Mouse (Mus musculus): Measurements from ENCODE around the gene Ica1. TPM values are rescaled to one million over a fixed set of nuclear protein-coding genes. Genes with fewer than 3 reads are reported as not detected.

Gene Ica1
- 13.2 and 14.5 TPM in 2 replicates for polyA plus RNA-seq (2014; fragmentation: Nextera tagmentation; extraction: Ambion mirVana)

GRCm38 (mm10) chr6:8778296-8778649 lies at the start of gene Ica1:
TSS of gene Ica1 (minus strand) at chr6:8778488.
- Histone ChIP-seq H3K36me3 (ENCODE audit: control insufficient read depth, insufficient read depth, low read length) (no peaks in the 10 kb centered on the region), H3K4me2 (peak within 1 kb of the TSS; percentile 89), H3K27me3 (replicated peaks; ENCODE audit: control insufficient read depth, insufficient read depth, low read length) (peaks cover 19% of the 10 kb centered on the region), H3K9me3 (ENCODE audit: control insufficient read depth, low read length) (no peaks in the 10 kb centered on the region), H3K4me3 (ENCODE audit: low read depth, low read length) (peak within 1 kb of the TSS; percentile 70), H3K4me1 (replicated peaks; ENCODE audit: control insufficient read depth, insufficient read depth, low read length) (no peaks in the 10 kb centered on the region), H3K27ac (ENCODE audit: low read depth, low read length) (peak within 1 kb of the TSS; percentile 32; the same call in 1 of the 2 replicates), H3K9ac (ENCODE audit: low read depth, low read length) (peak within 1 kb of the TSS; percentile 55)
- WGBS: 1% methylated on average over 14 of the region's 16 CpGs
- DNase-seq (ENCODE audit: low spot score): no peak
- ATAC-seq (replicated peaks; ENCODE audit: low FRiP score): no peak; the same call in 1 of the 2 replicates

- ATAC-seq (replicated peaks; ENCODE audit: low FRiP score) (no peak), DNase-seq (ENCODE audit: low spot score) (no peak)
- Histone ChIP-seq H3K4me3 (ENCODE audit: low read depth, low read length) (no peak overlapping the region), H3K36me3 (ENCODE audit: control insufficient read depth, insufficient read depth, low read length) (no peaks in the 10 kb centered on the region), H3K9ac (ENCODE audit: low read depth, low read length) (no peak overlapping the region), H3K4me2 (no peak overlapping the region), H3K27ac (ENCODE audit: low read depth, low read length) (no peak overlapping the region), H3K27me3 (replicated peaks; ENCODE audit: control insufficient read depth, insufficient read depth, low read length) (no peaks in the 10 kb centered on the region), H3K9me3 (ENCODE audit: control insufficient read depth, low read length) (no peaks in the 10 kb centered on the region), H3K4me1 (replicated peaks; ENCODE audit: control insufficient read depth, insufficient read depth, low read length) (no peaks in the 10 kb centered on the region)
- WGBS: 61% methylated on average over 2 of the region's 2 CpGs
Observed at GRCm38 (mm10) chr6:8819866-8820265, 41.6 kb upstream of the Ica1 start.

GRCm38 (mm10) chr6:8814332-8815002 lies 36.2 kb upstream of the Ica1 start:
- Histone ChIP-seq H3K27me3 (replicated peaks; ENCODE audit: control insufficient read depth, insufficient read depth, low read length) (no peaks in the 10 kb centered on the region), H3K4me3 (ENCODE audit: low read depth, low read length) (no peak overlapping the region), H3K4me1 (replicated peaks; ENCODE audit: control insufficient read depth, insufficient read depth, low read length) (no peaks in the 10 kb centered on the region), H3K9ac (ENCODE audit: low read depth, low read length) (no peak overlapping the region), H3K4me2 (no peak overlapping the region), H3K27ac (ENCODE audit: low read depth, low read length) (no peak overlapping the region), H3K9me3 (ENCODE audit: control insufficient read depth, low read length) (no peaks in the 10 kb centered on the region), H3K36me3 (ENCODE audit: control insufficient read depth, insufficient read depth, low read length) (no peaks in the 10 kb centered on the region)
- 68% methylated on average over 6 of the region's 6 CpGs for WGBS
- DNase-seq (ENCODE audit: low spot score): no peak
- ATAC-seq (replicated peaks; ENCODE audit: low FRiP score): no peak

- no peak for DNase-seq (ENCODE audit: low spot score)
- no peak overlapping the region for H3K4me2 ChIP-seq
- no peak overlapping the region for H3K4me3 ChIP-seq (ENCODE audit: low read depth, low read length)
- H3K36me3 ChIP-seq (ENCODE audit: control insufficient read depth, insufficient read depth, low read length): no peaks in the 10 kb centered on the region
- no peak overlapping the region for H3K27ac ChIP-seq (ENCODE audit: low read depth, low read length)
- no peaks in the 10 kb centered on the region for H3K27me3 ChIP-seq (replicated peaks; ENCODE audit: control insufficient read depth, insufficient read depth, low read length)
- WGBS: 55% methylated on average over 3 of the region's 3 CpGs
- no peaks in the 10 kb centered on the region for H3K9me3 ChIP-seq (ENCODE audit: control insufficient read depth, low read length)
- no peak for ATAC-seq (replicated peaks; ENCODE audit: low FRiP score)
- H3K4me1 ChIP-seq (replicated peaks; ENCODE audit: control insufficient read depth, insufficient read depth, low read length): no peaks in the 10 kb centered on the region
- no peak overlapping the region for H3K9ac ChIP-seq (ENCODE audit: low read depth, low read length)
Observed at GRCm38 (mm10) chr6:8802561-8803150, 24.4 kb upstream of the Ica1 start.

GRCm38 (mm10) chr6:8792385-8792784 lies 14.1 kb upstream of the Ica1 start:
- Histone ChIP-seq H3K36me3 (ENCODE audit: control insufficient read depth, insufficient read depth, low read length) (no peaks in the 10 kb centered on the region), H3K4me3 (ENCODE audit: low read depth, low read length) (no peak overlapping the region), H3K4me2 (no peak overlapping the region), H3K9me3 (ENCODE audit: control insufficient read depth, low read length) (no peaks in the 10 kb centered on the region), H3K27me3 (replicated peaks; ENCODE audit: control insufficient read depth, insufficient read depth, low read length) (no peaks in the 10 kb centered on the region), H3K4me1 (replicated peaks; ENCODE audit: control insufficient read depth, insufficient read depth, low read length) (no peaks in the 10 kb centered on the region), H3K27ac (ENCODE audit: low read depth, low read length) (no peak overlapping the region), H3K9ac (ENCODE audit: low read depth, low read length) (no peak overlapping the region)
- WGBS: 89% methylated on average over 5 of the region's 5 CpGs
- ATAC-seq (replicated peaks; ENCODE audit: low FRiP score) (no peak), DNase-seq (ENCODE audit: low spot score) (no peak)

GRCm38 (mm10) chr6:8791781-8792180 lies 13.5 kb upstream of the Ica1 start:
- H3K4me3 ChIP-seq (ENCODE audit: low read depth, low read length): no peak overlapping the region
- H3K4me2 ChIP-seq: no peak overlapping the region
- no peak overlapping the region for H3K27ac ChIP-seq (ENCODE audit: low read depth, low read length)
- 83% methylated on average over 3 of the region's 3 CpGs for WGBS
- ATAC-seq (replicated peaks; ENCODE audit: low FRiP score) (no peak), DNase-seq (ENCODE audit: low spot score) (no peak)
- no peaks in the 10 kb centered on the region for H3K4me1 ChIP-seq (replicated peaks; ENCODE audit: control insufficient read depth, insufficient read depth, low read length)
- no peak overlapping the region for H3K9ac ChIP-seq (ENCODE audit: low read depth, low read length)
- no peaks in the 10 kb centered on the region for H3K9me3 ChIP-seq (ENCODE audit: control insufficient read depth, low read length)
- H3K36me3 ChIP-seq (ENCODE audit: control insufficient read depth, insufficient read depth, low read length): no peaks in the 10 kb centered on the region
- no peaks in the 10 kb centered on the region for H3K27me3 ChIP-seq (replicated peaks; ENCODE audit: control insufficient read depth, insufficient read depth, low read length)

GRCm38 (mm10) chr6:8780618-8781017 lies 2.3 kb upstream of the Ica1 start:
- Histone ChIP-seq H3K4me3 (ENCODE audit: low read depth, low read length) (no peak overlapping the region), H3K4me2 (no peak overlapping the region), H3K27me3 (replicated peaks; ENCODE audit: control insufficient read depth, insufficient read depth, low read length) (peaks cover 19% of the 10 kb centered on the region), H3K36me3 (ENCODE audit: control insufficient read depth, insufficient read depth, low read length) (no peaks in the 10 kb centered on the region), H3K9me3 (ENCODE audit: control insufficient read depth, low read length) (no peaks in the 10 kb centered on the region), H3K9ac (ENCODE audit: low read depth, low read length) (no peak overlapping the region), H3K4me1 (replicated peaks; ENCODE audit: control insufficient read depth, insufficient read depth, low read length) (no peaks in the 10 kb centered on the region), H3K27ac (ENCODE audit: low read depth, low read length) (no peak overlapping the region)
- ATAC-seq (replicated peaks; ENCODE audit: low FRiP score): no peak
- no peak for DNase-seq (ENCODE audit: low spot score)

- peak; percentile 65 for ATAC-seq (replicated peaks; ENCODE audit: low FRiP score)
- Histone ChIP-seq H3K4me1 (replicated peaks; ENCODE audit: control insufficient read depth, insufficient read depth, low read length) (no peaks in the 10 kb centered on the region), H3K27me3 (replicated peaks; ENCODE audit: control insufficient read depth, insufficient read depth, low read length) (peaks cover 19% of the 10 kb centered on the region), H3K4me3 (ENCODE audit: low read depth, low read length) (peak overlapping the region; percentile 70), H3K9ac (ENCODE audit: low read depth, low read length) (peak overlapping the region; percentile 55), H3K9me3 (ENCODE audit: control insufficient read depth, low read length) (no peaks in the 10 kb centered on the region), H3K36me3 (ENCODE audit: control insufficient read depth, insufficient read depth, low read length) (no peaks in the 10 kb centered on the region), H3K4me2 (peak overlapping the region; percentile 89), H3K27ac (ENCODE audit: low read depth, low read length) (peak overlapping the region; percentile 32; the same call in 1 of the 2 replicates)
- 1% methylated on average over 68 of the region's 69 CpGs for whole genome bisulfite sequencing
- DNase-seq (ENCODE audit: low spot score): peak; percentile 59
Observed at GRCm38 (mm10) chr6:8777411-8778295, 635 bp downstream of the Ica1 start.

Data from liver, embryonic 11.5 days (tissue).